Mouse (Mus musculus) midbrain, embryonic 11.5 days (tissue): ENCODE results near the gene Ube2j1. TPM values are rescaled to one million over a fixed set of nuclear protein-coding genes. Genes with fewer than 3 reads are reported as not detected.

Experiments
- ATAC-seq: fragments of 200-750 bp; cut with Nextera tagmentation; 2 replicates; pipeline ENCODE4 v1.8.0; 2017; ENCODE audit warnings: moderate TSS enrichment, moderate library complexity; ENCODE audit not compliant: low FRiP score
- DNase-seq: peaks from one replicate; pipeline ENCODE4 v3.0.0; 2015; ENCODE audit warnings: low spot score; ENCODE audit errors: missing footprints
- H3K27ac ChIP-seq: fragments of 300-500 bp; sonication (generic); 2 replicates; pipeline ENCODE4 v1.5.1; 2014; ENCODE audit warnings: low read depth, low read length
- H3K27me3 ChIP-seq: fragments of 300-500 bp; sonication (generic); 2 replicates; pipeline ENCODE4 v1.6.1; 2014; ENCODE audit warnings: mild to moderate bottlenecking, low read length, moderate library complexity, mixed read lengths; ENCODE audit not compliant: control insufficient read depth, insufficient read depth
- H3K36me3 ChIP-seq: fragments of 300-500 bp; sonication (generic); 2 replicates; pipeline ENCODE4 v1.6.1; 2014; ENCODE audit warnings: mild to moderate bottlenecking, low read length, moderate library complexity, mixed read lengths; ENCODE audit not compliant: control insufficient read depth, insufficient read depth
- H3K4me1 ChIP-seq: fragments of 300-500 bp; sonication (generic); 2 replicates; pipeline ENCODE4 v1.6.1; 2014; ENCODE audit warnings: low read length; ENCODE audit not compliant: control insufficient read depth, insufficient read depth
- H3K4me2 ChIP-seq: fragments of 300-500 bp; sonication (generic); 2 replicates; pipeline ENCODE4 v1.6.1; 2014; ENCODE audit warnings: mild to moderate bottlenecking, moderate library complexity
- H3K4me3 ChIP-seq: fragments of 300-500 bp; sonication (generic); 2 replicates; pipeline ENCODE4 v1.5.1; 2014; ENCODE audit warnings: low read depth, low read length
- H3K9ac ChIP-seq: fragments of 300-500 bp; sonication (generic); 2 replicates; pipeline ENCODE4 v1.6.1; 2014; ENCODE audit warnings: low read length
- H3K9me3 ChIP-seq: fragments of 300-500 bp; sonication (generic); 2 replicates; pipeline ENCODE4 v1.6.1; 2016; ENCODE audit warnings: low read length; ENCODE audit not compliant: control insufficient read depth
- WGBS: fragments of 180-500 bp; shearing (Covaris S2); extraction: QIAGEN DNeasy Blood & Tissue Kit; methylation state at CpG from one replicate; pipeline ENCODE4 v1.1.7; 2014; 5-methylcytosine and 5-hydroxymethylcytosine counted together
- polyA plus RNA-seq: library from polyadenylated mRNA; unstranded; fragments of >200 nt; fragmentation: Nextera tagmentation; extraction: Ambion mirVana; gene quantifications from 2 replicates; pipeline ENCODE4 v1.2.1, GENCODE M21; 2014

Gene Ube2j1
- polyA plus RNA-seq: 59.6 and 62.8 TPM in 2 replicates

DNA sequence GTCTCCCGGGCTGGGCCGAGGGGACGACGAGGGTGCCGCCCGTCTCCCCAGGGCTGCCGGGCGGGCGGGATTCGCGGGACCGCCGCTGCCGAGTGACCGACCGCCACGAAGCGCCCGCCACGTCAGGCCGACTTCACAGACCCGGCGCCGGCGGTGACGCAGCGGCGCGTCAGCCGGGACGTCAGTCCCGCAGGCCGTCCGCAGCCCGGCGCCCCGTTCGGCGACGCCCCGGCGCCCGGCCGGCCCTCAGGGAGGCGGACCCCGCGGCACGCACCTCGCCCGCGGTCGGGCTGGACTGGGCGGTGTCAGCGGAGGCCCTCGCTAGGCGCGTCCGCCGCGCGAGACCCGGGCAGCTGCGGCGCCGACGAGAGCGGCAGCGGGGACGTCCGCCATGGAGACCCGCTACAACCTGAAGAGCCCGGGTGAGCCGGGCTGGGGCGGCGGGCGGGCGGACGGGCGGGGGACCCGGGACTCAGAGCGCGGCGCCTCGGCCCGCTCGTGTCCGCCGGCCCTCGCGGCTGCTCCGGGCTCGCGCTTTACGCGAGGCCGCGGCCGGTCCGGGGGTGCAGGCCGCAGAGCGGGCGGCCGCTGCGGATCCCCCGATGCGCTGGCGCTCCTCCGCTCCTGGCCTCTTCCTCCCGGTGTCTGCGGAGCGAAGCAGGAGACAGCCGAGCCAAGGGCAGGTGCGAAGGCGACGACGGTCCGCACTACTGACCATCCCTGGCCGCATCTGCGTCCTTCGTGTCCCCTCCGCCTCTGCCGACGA lies at the start of gene Ube2j1:
Gene Ube2j1, plus strand, starts transcription at position 222 of the 766 bp plus-strand sequence.
- DNase-seq (peak; percentile 98), ATAC-seq (peak; percentile 98)
- Histone ChIP-seq H3K27me3 (no peaks in the 10 kb centered on the region), H3K4me3 (peak within 1 kb of the TSS; percentile 79), H3K4me1 (peaks cover 9% of the 10 kb centered on the region; the same call in 1 of the 2 replicates), H3K36me3 (no peaks in the 10 kb centered on the region), H3K4me2 (peak within 1 kb of the TSS; percentile 67), H3K9ac (peak within 1 kb of the TSS; percentile 97), H3K9me3 (peaks cover 5% of the 10 kb centered on the region; the same call in 1 of the 2 replicates), H3K27ac (peak within 1 kb of the TSS; percentile 91)
- WGBS: under 1% methylated on average over 109 of the region's 123 CpGs

DNA sequence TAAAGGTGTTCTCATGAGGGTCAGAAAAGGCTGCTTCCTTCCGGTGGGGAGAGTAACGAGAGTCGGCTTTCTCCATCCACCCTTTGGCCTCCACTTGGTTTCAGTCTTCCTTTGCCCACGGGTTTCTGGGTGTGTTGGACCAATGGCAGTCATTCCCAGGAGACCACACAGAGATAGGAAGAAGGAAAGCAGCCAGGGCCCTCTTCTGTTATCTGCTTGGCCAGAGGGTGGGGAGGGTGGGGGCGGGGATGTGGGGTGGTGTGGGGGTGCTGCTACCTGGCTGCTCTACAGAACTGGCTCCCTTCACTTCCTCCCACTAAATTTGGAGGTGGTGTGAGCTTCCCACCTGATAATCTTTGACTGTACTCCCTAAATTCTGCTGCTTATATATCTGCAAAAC lies 49.6 kb upstream of the Ube2j1 start:
- H3K36me3 ChIP-seq: no peaks in the 10 kb centered on the region
- DNase-seq: no peak
- H3K27me3 ChIP-seq: 0 out of 2 replicates have a peak, but pooled peaks cover 3% of the 10 kb centered on the region
- H3K9ac ChIP-seq: no peak overlapping the region
- peak overlapping the region; percentile 82 for H3K4me2 ChIP-seq
- WGBS: 34% methylated on average over 5 of the region's 5 CpGs
- ATAC-seq: no peak
- no peaks in the 10 kb centered on the region for H3K9me3 ChIP-seq
- H3K27ac ChIP-seq: no peak overlapping the region
- H3K4me1 ChIP-seq: peaks cover 19% of the 10 kb centered on the region
- 0 out of 2 replicates have a peak overlapping the region, but pooled peaks have one; percentile 87 for H3K4me3 ChIP-seq

DNA sequence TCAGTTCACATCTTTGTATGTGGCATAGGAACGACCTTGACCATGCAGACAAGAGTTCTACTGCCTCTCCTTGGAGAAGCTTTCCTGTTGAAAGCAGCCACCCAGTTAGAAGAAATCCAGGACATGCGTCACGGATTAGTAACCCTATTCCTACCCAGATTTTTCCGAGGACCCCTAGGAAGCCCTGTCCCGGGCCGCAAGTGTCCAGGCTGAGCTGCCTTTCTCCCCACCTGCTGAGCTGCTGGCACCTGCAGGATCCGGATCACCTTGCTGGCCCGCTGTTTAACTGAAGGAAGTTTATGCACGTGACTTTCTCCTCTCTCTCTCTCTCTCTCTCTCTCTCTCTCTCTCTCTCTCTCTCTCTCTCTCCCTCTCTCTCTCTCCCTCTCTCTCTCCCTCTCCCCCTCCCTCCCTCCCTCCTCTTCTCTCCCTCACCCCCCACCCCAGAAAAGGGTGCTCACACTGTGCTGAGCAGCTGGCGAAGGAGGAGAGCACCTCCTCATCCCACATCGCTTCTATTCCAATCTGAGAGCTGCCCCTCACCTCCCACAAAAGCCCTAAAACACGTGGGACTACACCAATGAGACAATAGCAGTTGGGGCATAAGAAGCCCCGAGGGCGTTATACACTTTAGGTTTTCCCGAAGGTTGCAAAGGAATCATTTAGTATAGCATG lies 49.0 kb upstream of the Ube2j1 start:
- peak overlapping the region; percentile 82 for H3K4me2 ChIP-seq
- peak overlapping the region; percentile 98 for H3K9ac ChIP-seq
- no peaks in the 10 kb centered on the region for H3K9me3 ChIP-seq
- DNase-seq (peak; percentile 90), ATAC-seq (peak; percentile 43)
- H3K27me3 ChIP-seq: 0 out of 2 replicates have a peak, but pooled peaks cover 3% of the 10 kb centered on the region
- peak overlapping the region; percentile 87 for H3K4me3 ChIP-seq
- peak overlapping the region; percentile 94; the same call in 1 of the 2 replicates for H3K27ac ChIP-seq
- H3K4me1 ChIP-seq: peaks cover 19% of the 10 kb centered on the region
- H3K36me3 ChIP-seq: no peaks in the 10 kb centered on the region
- WGBS: 2% methylated on average over 15 of the region's 15 CpGs

DNA sequence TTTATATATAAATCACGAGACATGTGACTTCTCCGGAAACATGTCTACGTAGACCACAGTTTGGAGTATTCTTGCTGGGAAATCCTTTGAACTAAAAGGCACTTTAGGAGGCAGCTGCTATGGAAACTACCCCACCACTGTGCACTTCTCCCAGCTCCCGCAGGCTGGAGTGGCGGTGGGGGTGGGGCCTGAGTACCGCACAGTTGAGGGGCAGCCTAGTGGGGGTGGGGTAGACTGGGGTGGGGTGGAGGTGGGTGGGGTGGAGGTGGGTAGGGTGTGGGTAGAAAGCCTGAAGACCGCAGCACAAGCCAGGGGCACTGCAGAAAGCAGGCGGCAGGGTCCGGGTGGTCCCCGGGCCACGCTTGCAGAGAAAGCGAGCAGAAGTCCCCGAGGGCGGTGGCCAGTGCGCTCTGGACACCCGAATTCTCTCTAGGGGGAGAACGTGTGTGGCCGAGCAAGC lies 48.5 kb upstream of the Ube2j1 start, which contains the start of gene Rragd:
Gene Rragd, plus strand, starts transcription at position 322 of the 460 bp plus-strand sequence.
- Histone ChIP-seq H3K27me3 (0 out of 2 replicates have a peak, but pooled peaks cover 3% of the 10 kb centered on the region), H3K4me2 (peak within 1 kb of the TSS; percentile 82), H3K9ac (peak within 1 kb of the TSS; percentile 98), H3K27ac (peak within 1 kb of the TSS; percentile 94), H3K4me3 (peak within 1 kb of the TSS; percentile 87), H3K36me3 (no peaks in the 10 kb centered on the region), H3K4me1 (peaks cover 19% of the 10 kb centered on the region), H3K9me3 (no peaks in the 10 kb centered on the region)
- DNase-seq (peak; percentile 95), ATAC-seq (peak; percentile 82)
- under 1% methylated on average over 16 of the region's 18 CpGs for WGBS

DNA sequence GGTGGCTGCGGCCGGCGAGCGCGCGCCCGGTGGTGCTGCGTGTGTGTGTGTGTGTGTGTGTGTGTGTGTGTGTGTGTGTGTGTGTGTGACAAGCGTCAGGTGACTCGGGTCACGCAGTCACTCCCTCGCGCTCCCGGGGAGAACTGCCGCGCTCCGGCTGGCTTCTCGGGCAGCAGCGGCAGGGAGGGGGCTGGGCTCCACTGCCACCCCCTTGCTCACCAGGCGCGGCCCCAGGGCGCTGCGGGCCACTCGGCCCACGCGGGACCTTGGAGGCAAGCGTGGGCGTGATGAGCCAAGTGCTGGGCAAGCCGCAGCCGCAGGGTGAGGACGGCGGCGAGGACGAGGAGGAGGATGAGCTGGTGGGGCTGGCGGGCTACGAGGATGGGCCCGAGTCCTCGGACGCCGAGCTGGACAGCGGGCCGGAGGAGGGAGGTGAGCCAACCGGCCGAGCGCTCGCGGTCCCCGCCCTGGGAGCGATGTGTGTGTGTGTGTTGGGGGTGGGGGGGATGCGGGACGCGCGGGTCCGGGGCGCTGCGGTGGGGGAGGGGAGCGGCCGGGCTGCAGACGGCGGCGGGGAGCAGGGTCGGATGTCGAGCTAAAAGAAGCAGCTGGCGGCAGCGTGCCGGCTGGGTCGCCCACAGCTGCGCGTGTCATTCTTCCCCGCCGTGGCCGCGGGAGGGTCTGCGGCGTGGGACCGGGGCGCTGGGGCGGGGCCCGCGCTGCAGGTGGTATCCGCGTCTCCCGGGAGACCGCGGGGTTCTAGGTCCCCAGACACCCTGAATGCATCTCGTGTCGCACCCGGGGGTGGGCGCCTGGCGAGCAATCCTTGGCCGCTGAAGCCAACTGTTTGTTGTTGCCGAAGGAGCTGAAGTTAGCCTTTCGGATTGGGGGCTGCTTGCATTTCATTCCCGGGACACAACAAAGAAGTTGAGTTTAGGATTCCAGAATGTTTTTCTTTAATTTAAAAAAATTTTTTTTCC lies 47.8 kb upstream of the Ube2j1 start:
- Histone ChIP-seq H3K4me2 (peak overlapping the region; percentile 82), H3K27ac (peak overlapping the region; percentile 94), H3K4me1 (peaks cover 19% of the 10 kb centered on the region), H3K9ac (peak overlapping the region; percentile 98), H3K4me3 (peak overlapping the region; percentile 87), H3K9me3 (no peaks in the 10 kb centered on the region), H3K27me3 (0 out of 2 replicates have a peak, but pooled peaks cover 3% of the 10 kb centered on the region), H3K36me3 (no peaks in the 10 kb centered on the region)
- peak; percentile 81 for ATAC-seq
- DNase-seq: peak; percentile 97
- WGBS: under 1% methylated on average over 75 of the region's 94 CpGs

DNA sequence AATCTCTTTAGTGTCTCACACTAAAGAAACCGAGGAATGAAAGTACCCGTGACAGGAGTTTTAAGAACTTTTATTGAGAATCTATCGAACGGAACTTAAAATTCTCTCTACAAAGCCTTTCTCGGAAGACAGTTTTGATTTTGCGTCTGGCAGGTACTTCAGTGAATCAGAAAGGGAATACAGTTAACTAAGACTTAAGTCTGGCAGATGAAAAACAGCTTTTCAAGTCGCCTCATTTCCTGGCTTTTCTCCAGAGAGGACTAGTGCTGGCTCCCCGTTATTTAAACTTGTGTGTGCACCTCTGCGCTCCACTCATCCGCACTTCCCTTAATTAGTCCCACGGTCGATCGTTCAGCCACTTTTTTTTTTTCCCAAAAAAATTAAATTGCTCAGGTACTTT lies 47.0 kb upstream of the Ube2j1 start:
- no peaks in the 10 kb centered on the region for H3K9me3 ChIP-seq
- under 1% methylated on average over 13 of the region's 13 CpGs for WGBS
- no peaks in the 10 kb centered on the region for H3K36me3 ChIP-seq
- H3K27me3 ChIP-seq: 0 out of 2 replicates have a peak, but pooled peaks cover 3% of the 10 kb centered on the region
- H3K4me3 ChIP-seq: peak overlapping the region; percentile 87
- H3K9ac ChIP-seq: peak overlapping the region; percentile 98
- peak overlapping the region; percentile 82 for H3K4me2 ChIP-seq
- H3K4me1 ChIP-seq: peaks cover 19% of the 10 kb centered on the region
- peak; percentile 97 for DNase-seq
- ATAC-seq: no peak
- peak overlapping the region; percentile 94 for H3K27ac ChIP-seq

DNA sequence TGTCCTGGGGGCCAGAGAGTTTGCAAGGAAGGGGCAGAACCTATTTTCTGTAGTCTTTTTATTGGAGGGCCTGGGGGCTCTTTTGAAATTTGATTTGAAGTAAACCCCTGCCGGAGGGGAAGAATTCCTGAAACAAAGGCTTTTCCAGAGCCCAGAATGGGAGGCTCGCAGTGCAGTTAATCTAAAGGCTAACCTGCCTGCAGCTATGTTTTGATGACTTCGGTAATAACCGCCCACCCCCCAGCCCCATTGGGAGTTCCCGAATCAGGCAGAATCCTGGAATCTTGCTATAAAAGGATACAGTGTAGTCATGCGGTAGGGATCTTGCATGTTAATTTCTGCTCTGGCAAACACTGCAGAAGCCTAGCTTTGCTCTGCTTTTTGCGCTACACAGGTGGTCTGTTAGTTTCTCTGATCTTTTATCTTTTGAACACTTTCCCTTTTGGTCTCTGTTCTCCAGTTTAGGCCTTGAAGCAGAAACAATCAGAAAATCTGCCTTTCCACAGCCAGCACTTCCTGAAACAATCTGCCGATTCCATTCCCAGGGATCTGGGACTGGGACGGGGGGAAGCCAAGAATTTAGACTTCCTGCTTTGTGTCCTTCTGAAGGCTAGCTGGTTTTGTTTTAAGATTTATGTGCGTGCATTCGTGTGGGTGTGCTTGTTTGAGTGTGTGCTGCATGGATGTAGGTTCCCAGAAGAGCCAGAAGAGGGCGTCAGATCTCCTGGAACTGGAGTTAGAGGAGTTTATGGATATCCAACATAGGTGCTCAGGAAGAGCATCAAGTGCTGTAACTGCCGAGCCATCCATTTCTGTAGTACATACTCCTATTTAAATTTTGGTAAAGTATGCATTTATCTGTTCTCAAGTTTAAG lies 46.2 kb upstream of the Ube2j1 start:
- H3K27me3 ChIP-seq: 0 out of 2 replicates have a peak, but pooled peaks cover 3% of the 10 kb centered on the region
- WGBS: 4% methylated on average over 13 of the region's 13 CpGs
- DNase-seq: peak; percentile 94

More for the DNA sequence above, 46.2 kb upstream of the Ube2j1 start:
- Histone ChIP-seq H3K4me1 (peaks cover 19% of the 10 kb centered on the region), H3K4me2 (peak overlapping the region; percentile 82), H3K36me3 (no peaks in the 10 kb centered on the region), H3K27ac (peak overlapping the region; percentile 94; the same call in 1 of the 2 replicates), H3K9me3 (no peaks in the 10 kb centered on the region), H3K9ac (peak overlapping the region; percentile 98), H3K4me3 (peak overlapping the region; percentile 87)
- ATAC-seq: no peak
